Mouse (Mus musculus): Measurements from ENCODE around the gene Spsb3. TPM values are rescaled to one million over a fixed set of nuclear protein-coding genes. Genes with fewer than 3 reads are reported as not detected.

The Spsb3 gene
- polyA plus RNA-seq, 1 experiment from 2014 or later = 46.5 TPM

GRCm38 (mm10) chr17:24850065-24850772 lies 36.2 kb upstream of the Spsb3 start, which contains the start of gene Fahd1:
Gene Fahd1 (minus strand): TSS chr17:24850364.
- Histone ChIP-seq H3K9ac (ENCODE audit: low read depth, low read length) (peak within 1 kb of the TSS; percentile 62), H3K27me3 (ENCODE audit: control insufficient read depth, insufficient read depth, low read length) (peaks cover 3% of the 10 kb centered on the region; the same call in 1 of the 2 replicates), H3K4me1 (replicated peaks; ENCODE audit: control insufficient read depth, insufficient read depth, low read length) (no peaks in the 10 kb centered on the region), H3K4me2 (replicated peaks; ENCODE audit: low read depth, low read length) (peak within 1 kb of the TSS; percentile 72), H3K36me3 (ENCODE audit: control insufficient read depth, insufficient read depth, low read length) (no peaks in the 10 kb centered on the region), H3K4me3 (ENCODE audit: low read depth, low read length) (peak within 1 kb of the TSS; percentile 76), H3K9me3 (ENCODE audit: control insufficient read depth, low read length) (no peaks in the 10 kb centered on the region), H3K27ac (ENCODE audit: low read depth, low read length) (peak within 1 kb of the TSS; percentile 90)
- DNase-seq (ENCODE audit: low spot score) = peak; percentile 96
- ATAC-seq (ENCODE audit: low FRiP score) = peak; percentile 100
- WGBS = 0% methylated on average over 58 of the region's 58 CpGs

GRCm38 (mm10) chr17:24850773-24851127 lies 35.7 kb upstream of the Spsb3 start:
- DNase-seq (ENCODE audit: low spot score) = no peak
- H3K27ac ChIP-seq (ENCODE audit: low read depth, low read length) = no peak overlapping the region; the same call in 1 of the 2 replicates
- 1% methylated on average over 20 of the region's 20 CpGs for WGBS

GRCm38 (mm10) chr17:24851381-24852125 lies 34.9 kb upstream of the Spsb3 start:
- ATAC-seq (ENCODE audit: low FRiP score) (no peak), DNase-seq (ENCODE audit: low spot score) (no peak)
- Histone ChIP-seq H3K9ac (ENCODE audit: low read depth, low read length) (no peak overlapping the region), H3K36me3 (ENCODE audit: control insufficient read depth, insufficient read depth, low read length) (no peaks in the 10 kb centered on the region), H3K27me3 (ENCODE audit: control insufficient read depth, insufficient read depth, low read length) (peaks cover 3% of the 10 kb centered on the region; the same call in 1 of the 2 replicates), H3K4me2 (replicated peaks; ENCODE audit: low read depth, low read length) (no peak overlapping the region; the same call in 1 of the 2 replicates), H3K27ac (ENCODE audit: low read depth, low read length) (no peak overlapping the region), H3K9me3 (ENCODE audit: control insufficient read depth, low read length) (no peaks in the 10 kb centered on the region), H3K4me3 (ENCODE audit: low read depth, low read length) (peak overlapping the region; percentile 76; the same call in 1 of the 2 replicates), H3K4me1 (replicated peaks; ENCODE audit: control insufficient read depth, insufficient read depth, low read length) (no peaks in the 10 kb centered on the region)
- 82% methylated on average over 10 of the region's 10 CpGs for WGBS

More at GRCm38 (mm10) chr17:24850773-24851127, 35.7 kb upstream of the Spsb3 start:
- H3K4me3 ChIP-seq (ENCODE audit: low read depth, low read length) = peak overlapping the region; percentile 76
- peak overlapping the region; percentile 48 for H3K9ac ChIP-seq (ENCODE audit: low read depth, low read length)
- no peaks in the 10 kb centered on the region for H3K9me3 ChIP-seq (ENCODE audit: control insufficient read depth, low read length)
- no peaks in the 10 kb centered on the region for H3K36me3 ChIP-seq (ENCODE audit: control insufficient read depth, insufficient read depth, low read length)
- no peak; the same call in 1 of the 2 replicates for ATAC-seq (ENCODE audit: low FRiP score)
- peak overlapping the region; percentile 72 for H3K4me2 ChIP-seq (replicated peaks; ENCODE audit: low read depth, low read length)
- H3K27me3 ChIP-seq (ENCODE audit: control insufficient read depth, insufficient read depth, low read length) = peaks cover 3% of the 10 kb centered on the region; the same call in 1 of the 2 replicates
- no peaks in the 10 kb centered on the region for H3K4me1 ChIP-seq (replicated peaks; ENCODE audit: control insufficient read depth, insufficient read depth, low read length)

GRCm38 (mm10) chr17:24855838-24856464 lies 30.5 kb upstream of the Spsb3 start:
- no peak overlapping the region for H3K4me3 ChIP-seq (ENCODE audit: low read depth, low read length)
- no peak for DNase-seq (ENCODE audit: low spot score)

GRCm38 (mm10) chr17:24856589-24856988 lies 29.9 kb upstream of the Spsb3 start:
- H3K27ac ChIP-seq (ENCODE audit: low read depth, low read length) = no peak overlapping the region
- no peaks in the 10 kb centered on the region for H3K4me1 ChIP-seq (replicated peaks; ENCODE audit: control insufficient read depth, insufficient read depth, low read length)
- no peaks in the 10 kb centered on the region for H3K36me3 ChIP-seq (ENCODE audit: control insufficient read depth, insufficient read depth, low read length)
- 92% methylated on average over 13 of the region's 13 CpGs for WGBS
- H3K27me3 ChIP-seq (ENCODE audit: control insufficient read depth, insufficient read depth, low read length) = peaks cover 3% of the 10 kb centered on the region; the same call in 1 of the 2 replicates
- no peak overlapping the region for H3K4me2 ChIP-seq (replicated peaks; ENCODE audit: low read depth, low read length)
- no peak overlapping the region for H3K9ac ChIP-seq (ENCODE audit: low read depth, low read length)
- DNase-seq (ENCODE audit: low spot score) = no peak
- ATAC-seq (ENCODE audit: low FRiP score) = no peak
- no peak overlapping the region for H3K4me3 ChIP-seq (ENCODE audit: low read depth, low read length)
- no peaks in the 10 kb centered on the region for H3K9me3 ChIP-seq (ENCODE audit: control insufficient read depth, low read length)

More at GRCm38 (mm10) chr17:24855838-24856464, 30.5 kb upstream of the Spsb3 start:
- Histone ChIP-seq H3K4me2 (replicated peaks; ENCODE audit: low read depth, low read length) (no peak overlapping the region), H3K36me3 (ENCODE audit: control insufficient read depth, insufficient read depth, low read length) (no peaks in the 10 kb centered on the region), H3K4me1 (replicated peaks; ENCODE audit: control insufficient read depth, insufficient read depth, low read length) (no peaks in the 10 kb centered on the region), H3K27ac (ENCODE audit: low read depth, low read length) (no peak overlapping the region), H3K9ac (ENCODE audit: low read depth, low read length) (no peak overlapping the region), H3K9me3 (ENCODE audit: control insufficient read depth, low read length) (no peaks in the 10 kb centered on the region), H3K27me3 (ENCODE audit: control insufficient read depth, insufficient read depth, low read length) (peaks cover 3% of the 10 kb centered on the region; the same call in 1 of the 2 replicates)
- ATAC-seq (ENCODE audit: low FRiP score) = no peak
- WGBS = 80% methylated on average over 3 of the region's 3 CpGs

DNA sequence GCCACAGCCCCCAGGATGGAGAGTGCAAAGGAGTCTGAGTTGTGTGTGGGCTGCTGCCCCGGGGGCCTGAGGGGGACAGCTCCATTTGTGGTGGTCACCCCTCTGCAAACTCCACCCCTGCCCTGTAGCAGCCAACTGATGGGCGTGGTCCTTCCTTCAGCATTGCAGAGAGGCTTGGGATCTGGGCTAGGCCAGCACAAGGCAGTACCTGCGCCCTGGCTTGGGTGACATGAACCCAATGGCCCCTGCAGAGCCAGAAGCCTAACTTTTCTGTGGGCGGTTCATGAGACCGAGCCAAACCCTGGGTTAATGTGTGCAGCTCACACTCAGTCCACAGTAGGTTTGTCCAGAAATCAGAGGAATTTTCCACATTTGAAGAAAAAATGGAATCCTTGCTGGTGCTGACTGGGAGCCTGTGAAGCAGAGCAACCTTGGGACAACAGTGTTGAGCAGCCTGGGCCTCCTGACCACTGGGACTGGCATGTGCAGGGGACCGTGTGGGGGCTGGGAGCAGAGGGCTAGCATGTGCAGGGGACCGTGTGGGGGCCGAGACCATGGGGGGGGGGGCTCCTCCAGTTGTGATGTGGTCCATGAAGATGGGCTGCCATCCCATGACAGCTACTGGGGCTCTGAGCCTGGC lies 28.5 kb upstream of the Spsb3 start:
- Histone ChIP-seq H3K9ac (ENCODE audit: low read depth, low read length) (no peak overlapping the region), H3K9me3 (ENCODE audit: control insufficient read depth, low read length) (no peaks in the 10 kb centered on the region), H3K27ac (ENCODE audit: low read depth, low read length) (no peak overlapping the region), H3K36me3 (ENCODE audit: control insufficient read depth, insufficient read depth, low read length) (no peaks in the 10 kb centered on the region), H3K4me2 (replicated peaks; ENCODE audit: low read depth, low read length) (no peak overlapping the region), H3K27me3 (ENCODE audit: control insufficient read depth, insufficient read depth, low read length) (no peaks in the 10 kb centered on the region), H3K4me1 (replicated peaks; ENCODE audit: control insufficient read depth, insufficient read depth, low read length) (no peaks in the 10 kb centered on the region), H3K4me3 (ENCODE audit: low read depth, low read length) (no peak overlapping the region)
- DNase-seq (ENCODE audit: low spot score) (no peak), ATAC-seq (ENCODE audit: low FRiP score) (no peak)
- WGBS = 89% methylated on average over 8 of the region's 8 CpGs

- Histone ChIP-seq H3K9ac (ENCODE audit: low read depth, low read length) (no peak overlapping the region), H3K4me2 (replicated peaks; ENCODE audit: low read depth, low read length) (no peak overlapping the region), H3K9me3 (ENCODE audit: control insufficient read depth, low read length) (no peaks in the 10 kb centered on the region), H3K27me3 (ENCODE audit: control insufficient read depth, insufficient read depth, low read length) (no peaks in the 10 kb centered on the region), H3K4me3 (ENCODE audit: low read depth, low read length) (no peak overlapping the region), H3K4me1 (replicated peaks; ENCODE audit: control insufficient read depth, insufficient read depth, low read length) (no peaks in the 10 kb centered on the region), H3K36me3 (ENCODE audit: control insufficient read depth, insufficient read depth, low read length) (no peaks in the 10 kb centered on the region), H3K27ac (ENCODE audit: low read depth, low read length) (no peak overlapping the region)
- 90% methylated on average over 6 of the region's 6 CpGs for WGBS
- DNase-seq (ENCODE audit: low spot score) (no peak), ATAC-seq (ENCODE audit: low FRiP score) (no peak)
Measured at GRCm38 (mm10) chr17:24858967-24859366, 27.5 kb upstream of the Spsb3 start.

- Histone ChIP-seq H3K9ac (ENCODE audit: low read depth, low read length) (no peak overlapping the region), H3K9me3 (ENCODE audit: control insufficient read depth, low read length) (no peaks in the 10 kb centered on the region), H3K27ac (ENCODE audit: low read depth, low read length) (no peak overlapping the region), H3K4me2 (replicated peaks; ENCODE audit: low read depth, low read length) (no peak overlapping the region), H3K4me1 (replicated peaks; ENCODE audit: control insufficient read depth, insufficient read depth, low read length) (no peaks in the 10 kb centered on the region), H3K36me3 (ENCODE audit: control insufficient read depth, insufficient read depth, low read length) (no peaks in the 10 kb centered on the region), H3K4me3 (ENCODE audit: low read depth, low read length) (no peak overlapping the region), H3K27me3 (ENCODE audit: control insufficient read depth, insufficient read depth, low read length) (no peaks in the 10 kb centered on the region)
- 95% methylated on average over 8 of the region's 8 CpGs for WGBS
- no peak for ATAC-seq (ENCODE audit: low FRiP score)
- DNase-seq (ENCODE audit: low spot score) = no peak
Measured at GRCm38 (mm10) chr17:24860076-24860475, 26.4 kb upstream of the Spsb3 start.

All from hindbrain, embryonic 11.5 days (tissue).